Mouse (Mus musculus): ENCODE data around the gene Ltc4s.

The Ltc4s gene

DNA sequence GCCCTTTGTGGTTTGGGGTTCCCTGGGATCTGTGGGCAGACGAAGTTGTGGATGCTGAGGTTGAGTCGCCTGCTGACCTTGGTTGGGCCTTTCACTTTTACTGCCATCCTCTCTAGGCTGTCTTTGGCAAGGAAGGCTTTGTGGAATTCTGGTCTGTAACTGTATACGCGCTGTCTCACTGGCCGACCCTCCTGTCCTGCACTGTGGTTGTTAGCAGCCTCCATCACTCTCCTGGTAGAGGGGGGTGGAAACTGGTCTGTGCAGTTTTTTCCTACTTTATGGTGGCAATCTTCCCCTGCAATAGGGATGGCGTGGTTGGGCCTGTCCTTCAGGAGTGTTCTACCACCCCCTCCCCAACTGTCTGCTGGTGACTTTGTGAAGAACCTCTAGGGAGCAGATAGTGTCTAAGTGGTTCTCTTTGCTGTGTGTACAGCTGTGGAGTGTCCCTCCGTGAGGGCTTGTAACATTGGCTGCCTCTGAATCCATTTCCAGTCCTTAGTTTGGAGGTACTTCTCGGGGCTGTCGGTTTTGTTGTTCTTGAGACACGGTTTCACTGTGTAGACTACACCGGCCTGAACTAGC is 14.4 kb upstream of the Ltc4s start:
- in situ Hi-C loops (cut with MboI; ENCODE audit: low pct_unique_long_range_greater_than_20kb in 1 of 2, low sequenced_read_pairs in 2 of 2, unreplicated experiment in 1 of 2), result no loop called here

GRCm38 (mm10) chr11:50252166-50252565 is 13.8 kb upstream of the Ltc4s start:
- in situ Hi-C loops (cut with MboI; ENCODE audit: low pct_unique_long_range_greater_than_20kb in 1 of 2, low sequenced_read_pairs in 2 of 2, unreplicated experiment in 1 of 2), result no loop called here

DNA sequence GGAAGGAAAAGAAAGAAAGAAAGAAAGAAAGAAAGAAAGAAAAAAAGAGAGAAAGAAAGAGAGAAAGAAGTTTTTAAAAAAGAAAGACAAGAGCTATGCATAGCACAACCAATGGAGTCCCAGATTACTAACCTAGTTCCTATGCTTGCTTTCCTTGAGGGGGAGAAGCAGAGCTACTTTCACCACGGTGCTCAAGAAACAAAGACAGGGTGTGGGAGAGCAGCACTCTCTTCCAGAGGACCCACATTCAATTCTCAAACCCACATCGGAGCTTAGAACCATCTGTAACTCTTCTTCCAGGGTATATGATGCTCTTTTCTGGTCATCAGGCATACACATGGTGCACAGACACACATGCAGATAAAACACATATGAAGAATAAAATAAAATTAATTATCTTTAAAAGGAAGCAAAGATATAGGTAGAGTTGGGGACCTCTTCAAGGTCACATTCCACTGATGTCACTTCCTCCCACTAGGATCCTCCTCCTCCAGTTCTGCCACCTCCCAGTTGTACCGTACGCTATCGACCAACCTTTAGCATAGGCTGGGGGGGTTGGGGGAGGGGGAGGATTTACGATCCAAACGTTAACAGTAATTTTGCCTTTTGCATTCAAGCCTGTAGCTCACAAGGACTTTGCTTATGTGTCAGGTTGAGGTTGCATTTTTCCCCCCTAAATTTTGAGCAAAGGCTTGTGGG is 10.2 kb upstream of the Ltc4s start:
- in situ Hi-C loops (cut with MboI; ENCODE audit: low pct_unique_long_range_greater_than_20kb in 1 of 2, low sequenced_read_pairs in 2 of 2, unreplicated experiment in 1 of 2), result no loop called here

DNA sequence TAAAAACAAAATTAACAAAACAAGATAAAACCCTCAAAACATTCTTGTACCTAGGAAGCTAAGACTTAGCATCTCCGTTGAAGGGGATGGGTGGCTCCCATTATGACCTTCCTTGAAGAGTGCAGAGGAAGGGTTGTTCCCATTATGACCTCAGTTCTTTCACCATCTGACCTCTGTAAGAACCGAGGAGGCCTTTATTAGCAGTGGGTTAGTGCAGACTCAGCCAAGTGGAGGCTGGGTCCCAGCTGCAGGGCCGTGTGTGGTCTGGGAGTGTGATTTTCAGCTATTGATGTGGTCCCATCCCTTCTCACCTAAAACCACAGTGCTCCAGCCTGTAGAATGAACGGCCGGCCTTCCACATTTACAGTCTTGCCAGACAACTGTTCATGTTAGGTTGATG is 6.9 kb upstream of the Ltc4s start:
- in situ Hi-C loops (cut with MboI; ENCODE audit: low pct_unique_long_range_greater_than_20kb in 1 of 2, low sequenced_read_pairs in 2 of 2, unreplicated experiment in 1 of 2), result no loop called here

DNA sequence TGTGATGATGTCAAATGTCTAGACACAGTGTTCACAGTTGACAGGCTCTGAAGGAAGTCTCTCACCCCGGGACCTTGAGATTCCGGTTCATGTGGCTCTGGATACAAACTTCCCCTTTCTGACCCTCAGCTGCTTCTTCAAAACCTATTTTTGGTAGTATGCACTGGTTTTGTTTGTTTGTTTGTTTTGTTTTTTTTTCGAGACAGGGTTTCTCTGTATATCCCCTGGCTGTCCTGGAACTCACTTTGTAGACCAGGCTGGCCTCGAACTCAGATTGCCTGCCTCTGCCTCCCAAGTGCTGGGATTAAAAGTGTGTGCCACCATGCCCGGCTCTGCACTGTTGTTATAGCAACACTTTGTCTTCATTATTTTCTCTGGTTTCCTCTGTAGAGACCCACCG is 5.5 kb upstream of the Ltc4s start:
- in situ Hi-C loops (cut with MboI; ENCODE audit: low pct_unique_long_range_greater_than_20kb in 1 of 2, low sequenced_read_pairs in 2 of 2, unreplicated experiment in 1 of 2), result no loop called here

DNA sequence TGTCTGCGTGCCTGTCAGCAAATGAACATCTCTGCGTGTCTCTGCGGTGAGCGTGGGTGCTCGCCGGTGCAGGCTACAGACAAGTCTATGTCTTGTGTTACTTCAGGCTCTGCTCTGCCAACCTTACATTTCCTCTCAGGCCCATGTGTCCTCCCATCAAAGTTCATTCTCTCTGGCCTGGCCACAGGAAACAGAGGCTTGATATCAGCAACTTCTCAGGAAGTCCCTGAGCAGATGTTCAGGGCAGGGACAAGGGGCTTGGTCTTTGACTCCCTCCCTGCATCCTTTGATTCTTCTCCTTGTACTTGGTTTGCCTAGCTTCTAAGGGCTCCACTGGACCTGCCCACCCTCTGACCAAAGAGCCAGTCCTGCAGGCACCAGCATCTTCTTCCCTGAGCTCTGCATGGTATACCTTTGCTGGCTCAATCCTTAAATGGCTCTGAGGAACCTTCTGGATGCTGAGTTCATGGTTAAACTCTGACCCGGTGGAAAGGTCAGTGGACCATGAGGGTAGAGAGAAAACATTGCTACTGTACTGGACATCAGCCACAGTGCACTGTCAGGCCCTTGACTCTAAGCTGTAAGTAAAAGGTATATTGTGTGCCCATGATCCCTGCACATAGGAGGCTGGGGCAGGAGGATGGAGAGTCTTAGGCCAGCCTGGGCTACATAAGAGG is 2.0 kb upstream of the Ltc4s start:
- in situ Hi-C loops (cut with MboI; ENCODE audit: low pct_unique_long_range_greater_than_20kb in 1 of 2, low sequenced_read_pairs in 2 of 2, unreplicated experiment in 1 of 2), result no loop called here

DNA sequence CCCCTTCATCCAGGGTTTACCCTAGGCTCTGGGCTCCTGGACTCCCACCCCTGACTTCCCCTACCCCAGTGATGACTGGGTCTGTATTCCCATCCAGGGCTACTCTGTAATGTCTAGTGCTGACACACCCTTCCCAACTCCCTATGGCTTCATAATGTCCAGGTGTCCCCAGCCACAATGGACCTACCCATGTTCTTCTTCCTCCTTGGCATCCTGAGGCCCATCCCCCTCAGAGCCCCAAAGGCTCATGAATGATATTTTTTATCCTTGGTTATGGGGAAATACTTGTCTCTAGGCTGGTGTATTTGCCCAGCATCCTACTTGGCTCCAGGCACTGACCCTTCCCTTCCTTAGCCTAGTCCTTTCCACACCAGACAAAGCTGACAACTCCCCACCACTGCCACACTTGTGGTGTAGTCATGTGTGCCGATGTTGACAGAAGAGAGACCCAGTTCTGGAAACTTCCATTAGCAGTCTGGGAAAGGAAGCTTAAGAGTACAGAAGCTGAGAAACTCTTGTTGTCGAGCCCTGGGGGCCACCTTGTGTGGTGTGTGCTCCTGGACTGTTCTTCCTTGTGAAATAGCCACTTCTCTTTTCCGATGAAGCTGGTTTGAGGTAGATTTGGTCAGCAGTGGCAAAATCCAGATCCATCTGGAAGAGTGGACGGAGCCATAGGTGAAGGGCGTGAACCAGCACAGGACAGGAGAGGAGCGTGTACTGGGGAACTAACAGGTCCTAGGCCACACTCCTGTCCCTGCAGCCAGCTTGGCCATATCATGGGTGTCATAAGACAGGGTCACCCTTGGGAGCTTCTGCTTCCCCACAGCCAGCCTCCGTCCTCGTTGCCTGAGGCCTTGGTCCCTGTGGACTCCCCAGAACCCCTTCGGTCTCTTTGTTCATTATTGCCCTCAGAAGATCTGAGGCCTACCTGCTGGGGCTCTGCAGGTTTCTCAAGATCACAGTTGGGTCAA is 690 bp upstream of the Ltc4s start:
- in situ Hi-C loops (cut with MboI; ENCODE audit: low pct_unique_long_range_greater_than_20kb in 1 of 2, low sequenced_read_pairs in 2 of 2, unreplicated experiment in 1 of 2), result no loop called here

DNA sequence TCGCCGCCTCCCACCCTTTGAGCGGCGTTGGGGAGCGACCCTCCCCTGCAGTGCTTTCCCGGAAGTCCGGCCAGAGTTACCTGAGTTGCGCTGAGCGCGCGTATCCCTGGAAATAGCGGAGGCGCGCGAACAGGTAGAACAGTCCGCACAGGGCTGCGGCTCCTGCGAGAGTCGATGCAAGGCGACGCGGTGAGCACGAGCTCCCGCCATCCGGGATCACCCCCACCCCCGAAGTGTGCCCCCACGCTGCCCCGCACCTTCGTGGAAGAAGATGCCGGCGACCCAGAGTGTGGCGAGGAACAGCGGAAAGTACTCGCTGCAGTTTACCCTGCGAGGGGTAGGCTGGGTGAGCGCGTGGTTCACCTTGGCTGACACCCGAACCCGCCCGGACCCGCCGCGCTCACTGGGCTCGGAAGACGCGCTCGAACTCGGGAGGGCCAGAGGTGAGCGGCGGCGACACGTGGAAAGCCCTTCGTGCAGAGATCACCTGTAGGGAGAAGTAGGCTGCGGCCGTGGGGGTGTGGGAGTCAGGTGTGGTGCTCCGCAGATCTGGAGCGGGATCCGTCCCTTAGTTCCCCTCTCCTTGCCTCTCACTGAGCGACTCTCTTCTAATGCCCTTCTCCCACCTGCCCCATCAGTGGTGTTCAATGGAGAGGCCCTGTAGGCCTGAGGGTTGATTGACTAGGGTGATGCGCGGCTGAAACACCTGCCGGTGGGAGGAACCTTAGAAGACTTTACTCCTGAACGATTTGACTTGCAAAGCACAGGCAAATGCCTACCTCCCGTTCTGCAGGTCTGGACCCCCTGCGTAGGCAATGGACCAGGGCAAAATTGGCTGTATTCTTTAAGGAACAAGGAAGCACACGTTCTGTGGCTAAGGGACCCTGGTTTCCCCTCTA is 1.2 kb downstream of the Ltc4s start:
- in situ Hi-C loops (cut with MboI; ENCODE audit: low pct_unique_long_range_greater_than_20kb in 1 of 2, low sequenced_read_pairs in 2 of 2, unreplicated experiment in 1 of 2), result no loop called here

- in situ Hi-C loops (cut with MboI; ENCODE audit: low pct_unique_long_range_greater_than_20kb in 1 of 2, low sequenced_read_pairs in 2 of 2, unreplicated experiment in 1 of 2), result no loop called here
Measured at GRCm38 (mm10) chr11:50236540-50236936, 1.9 kb downstream of the Ltc4s start.

- in situ Hi-C loops (cut with MboI; ENCODE audit: low pct_unique_long_range_greater_than_20kb in 1 of 2, low sequenced_read_pairs in 2 of 2, unreplicated experiment in 1 of 2), result no loop called here
Measured at GRCm38 (mm10) chr11:50234606-50235005, 3.8 kb downstream of the Ltc4s start.

- in situ Hi-C loops (cut with MboI; ENCODE audit: low pct_unique_long_range_greater_than_20kb in 1 of 2, low sequenced_read_pairs in 2 of 2, unreplicated experiment in 1 of 2), result no loop called here
Measured at GRCm38 (mm10) chr11:50233993-50234392, 4.4 kb downstream of the Ltc4s start.

DNA sequence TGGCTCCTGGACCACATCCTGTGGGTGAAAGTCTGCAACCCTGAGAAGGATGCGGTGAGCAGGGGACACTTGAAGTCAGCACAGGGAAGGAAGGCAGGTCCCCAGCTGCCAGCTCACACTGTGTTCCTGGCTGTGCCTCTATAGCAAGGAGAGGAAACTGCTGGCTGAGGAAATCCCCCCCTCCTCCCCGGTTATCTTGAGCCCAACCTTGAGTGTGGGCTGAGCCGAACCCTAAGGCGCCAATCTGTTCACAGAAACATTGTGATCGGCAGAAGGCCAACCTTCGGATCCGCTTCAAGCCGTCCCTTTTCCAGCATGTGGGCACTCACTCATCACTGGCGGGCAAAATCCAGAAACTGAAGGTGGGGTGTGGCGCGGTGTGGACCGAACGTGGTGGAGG is 5.4 kb downstream of the Ltc4s start:
- in situ Hi-C loops (cut with MboI; ENCODE audit: low pct_unique_long_range_greater_than_20kb in 1 of 2, low sequenced_read_pairs in 2 of 2, unreplicated experiment in 1 of 2), result no loop called here

GRCm38 (mm10) chr11:50231411-50231810 is 7.0 kb downstream of the Ltc4s start:
- in situ Hi-C loops (cut with MboI; ENCODE audit: low pct_unique_long_range_greater_than_20kb in 1 of 2, low sequenced_read_pairs in 2 of 2, unreplicated experiment in 1 of 2), result no loop called here

GRCm38 (mm10) chr11:50230481-50231304 is 7.7 kb downstream of the Ltc4s start:
- in situ Hi-C loops (cut with MboI; ENCODE audit: low pct_unique_long_range_greater_than_20kb in 1 of 2, low sequenced_read_pairs in 2 of 2, unreplicated experiment in 1 of 2), result no loop called here

- in situ Hi-C loops (cut with MboI; ENCODE audit: low pct_unique_long_range_greater_than_20kb in 1 of 2, low sequenced_read_pairs in 2 of 2, unreplicated experiment in 1 of 2), result loop anchor here in 1 of 2 experiments (10.0 kb wide), 1 partner anchor 245 kb away; no protein-coding TSS in a partner anchor
Measured at GRCm38 (mm10) chr11:50229252-50229910, 9.0 kb downstream of the Ltc4s start.

DNA sequence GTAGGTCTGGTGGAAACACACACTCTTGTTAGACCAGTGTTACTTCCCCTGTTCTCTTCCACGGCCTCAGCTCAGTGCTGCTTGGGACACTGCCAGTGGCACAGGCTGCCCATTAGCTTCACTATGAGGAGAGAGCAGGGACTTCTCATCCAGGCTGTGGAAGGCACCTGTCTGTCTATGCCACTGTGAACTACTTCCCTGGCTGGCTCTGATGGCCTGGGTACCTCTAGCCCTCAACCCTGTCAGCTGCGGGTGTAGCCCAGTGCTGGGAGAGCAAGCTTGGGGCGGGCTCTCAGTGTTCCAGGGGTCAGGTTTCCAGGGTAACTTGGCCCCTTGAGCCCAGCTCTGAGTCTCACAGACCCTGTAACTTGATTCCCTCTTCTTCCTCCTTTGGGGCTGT is 9.6 kb downstream of the Ltc4s start:
- in situ Hi-C loops (cut with MboI; ENCODE audit: low pct_unique_long_range_greater_than_20kb in 1 of 2, low sequenced_read_pairs in 2 of 2, unreplicated experiment in 1 of 2), result loop anchor here in 1 of 2 experiments (10.0 kb wide), 1 partner anchor 244 kb away; no protein-coding TSS in a partner anchor

Measured in mouse embryonic stem cell (cell line).